Mouse (Mus musculus) liver, embryonic 13.5 days (tissue): ENCODE data around the gene Ggt7. TPM values are rescaled to one million over a fixed set of nuclear protein-coding genes. Genes with fewer than 3 reads are reported as not detected.

ENCODE experiments used
- ATAC-seq: fragments of 200-750 bp; cut with Nextera tagmentation; 2 replicates; pipeline ENCODE4 v1.8.0; 2017; ENCODE audit warnings: low read depth, mild to moderate bottlenecking, moderate number of reproducible peaks, moderate library complexity
- DNase-seq: peaks from one replicate; pipeline ENCODE4 v3.0.0; 2022
- H3K27ac ChIP-seq: fragments of 300-500 bp; sonication (generic); 2 replicates; pipeline ENCODE4 v1.5.1; 2015; ENCODE audit warnings: moderate library complexity, mild to moderate bottlenecking, inconsistent platforms
- H3K27me3 ChIP-seq: fragments of 300-500 bp; sonication (generic); 2 replicates; pipeline ENCODE4 v1.6.1; 2015; ENCODE audit warnings: mild to moderate bottlenecking, inconsistent platforms
- H3K36me3 ChIP-seq: fragments of 300-500 bp; sonication (generic); 2 replicates; pipeline ENCODE4 v1.6.1; 2015; ENCODE audit warnings: mild to moderate bottlenecking, inconsistent platforms
- H3K4me1 ChIP-seq: fragments of 300-500 bp; sonication (generic); replicated peaks from 2 replicates; pipeline ENCODE4 v1.6.1; 2015; ENCODE audit warnings: inconsistent platforms
- H3K4me2 ChIP-seq: fragments of 300-500 bp; sonication (generic); 2 replicates; pipeline ENCODE4 v1.6.1; 2015; ENCODE audit warnings: inconsistent platforms, mild to moderate bottlenecking, moderate library complexity
- H3K4me3 ChIP-seq: fragments of 300-500 bp; sonication (generic); replicated peaks from 2 replicates; pipeline ENCODE4 v1.5.1; 2015; ENCODE audit warnings: mild to moderate bottlenecking, inconsistent platforms
- H3K9ac ChIP-seq: fragments of 300-500 bp; sonication (generic); 2 replicates; pipeline ENCODE4 v1.6.1; 2015; ENCODE audit warnings: mild to moderate bottlenecking, inconsistent platforms
- H3K9me3 ChIP-seq: fragments of 300-500 bp; sonication (generic); replicated peaks from 2 replicates; pipeline ENCODE4 v1.6.1; 2016; ENCODE audit warnings: inconsistent platforms
- WGBS: fragments of 180-500 bp; shearing (Covaris S2); methylation state at CpG from one replicate; pipeline ENCODE4 v1.1.7; 2015; ENCODE audit not compliant: insufficient replicate concordance; 5-methylcytosine and 5-hydroxymethylcytosine counted together
- polyA plus RNA-seq: library from polyadenylated mRNA; unstranded; fragments of >200 nt; fragmentation: Nextera tagmentation; extraction: Ambion mirVana; gene quantifications from 2 replicates; pipeline ENCODE4 v1.2.1, GENCODE M21; 2015

Ggt7 gene
- polyA plus RNA-seq, 1 experiment from 2014 or later = 0.31 TPM

GRCm38 (mm10) chr2:155537761-155538462 lies 19.9 kb upstream of the Ggt7 start:
- Histone ChIP-seq H3K9ac (no peak overlapping the region), H3K4me2 (peak overlapping the region; percentile 32; the same call in 1 of the 2 replicates), H3K27ac (peak overlapping the region; percentile 43), H3K27me3 (no peaks in the 10 kb centered on the region), H3K9me3 (no peaks in the 10 kb centered on the region), H3K36me3 (no peaks in the 10 kb centered on the region), H3K4me3 (no peak overlapping the region), H3K4me1 (peaks cover 16% of the 10 kb centered on the region)
- DNase-seq = no peak
- ATAC-seq = no peak; the same call in 1 of the 2 replicates
- WGBS = 65% methylated on average over 5 of the region's 5 CpGs

- no peak overlapping the region for H3K9ac ChIP-seq
- no peak overlapping the region for H3K4me2 ChIP-seq
- H3K27me3 ChIP-seq = no peaks in the 10 kb centered on the region
- no peaks in the 10 kb centered on the region for H3K9me3 ChIP-seq
- H3K4me3 ChIP-seq = no peak overlapping the region
- peaks cover 16% of the 10 kb centered on the region for H3K4me1 ChIP-seq
- H3K27ac ChIP-seq = no peak overlapping the region
- ATAC-seq = no peak
- DNase-seq = no peak
- no peaks in the 10 kb centered on the region for H3K36me3 ChIP-seq
Measured at GRCm38 (mm10) chr2:155536292-155536691, 18.3 kb upstream of the Ggt7 start.

DNA sequence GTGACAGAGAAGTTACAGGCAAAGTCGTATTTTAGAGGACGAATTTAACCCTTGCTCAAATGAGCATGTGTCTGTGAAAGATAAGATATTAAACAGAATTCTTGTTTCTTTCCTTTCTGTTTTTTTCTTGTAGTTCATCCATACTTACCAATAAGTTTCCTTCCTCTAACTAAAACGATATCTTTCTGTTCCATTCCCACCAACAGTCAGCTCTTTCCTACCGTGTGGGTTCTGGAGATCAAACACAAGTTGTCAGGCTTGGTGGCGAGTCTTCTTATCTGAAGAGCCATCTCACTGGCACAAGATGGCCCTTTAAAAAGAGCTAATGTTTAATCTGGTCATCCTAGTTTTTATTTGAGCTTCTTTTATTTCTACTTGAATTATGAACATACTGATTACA lies 9.3 kb upstream of the Ggt7 start:
- Histone ChIP-seq H3K36me3 (no peaks in the 10 kb centered on the region), H3K4me2 (no peak overlapping the region), H3K4me1 (peaks cover 34% of the 10 kb centered on the region), H3K4me3 (no peak overlapping the region), H3K27ac (peak overlapping the region; percentile 11; the same call in 1 of the 2 replicates), H3K9me3 (no peaks in the 10 kb centered on the region), H3K27me3 (no peaks in the 10 kb centered on the region), H3K9ac (no peak overlapping the region)
- 8% methylated on average over 5 of the region's 5 CpGs for WGBS
- DNase-seq (peak; percentile 25), ATAC-seq (peak; percentile 43; the same call in 1 of the 2 replicates)

DNA sequence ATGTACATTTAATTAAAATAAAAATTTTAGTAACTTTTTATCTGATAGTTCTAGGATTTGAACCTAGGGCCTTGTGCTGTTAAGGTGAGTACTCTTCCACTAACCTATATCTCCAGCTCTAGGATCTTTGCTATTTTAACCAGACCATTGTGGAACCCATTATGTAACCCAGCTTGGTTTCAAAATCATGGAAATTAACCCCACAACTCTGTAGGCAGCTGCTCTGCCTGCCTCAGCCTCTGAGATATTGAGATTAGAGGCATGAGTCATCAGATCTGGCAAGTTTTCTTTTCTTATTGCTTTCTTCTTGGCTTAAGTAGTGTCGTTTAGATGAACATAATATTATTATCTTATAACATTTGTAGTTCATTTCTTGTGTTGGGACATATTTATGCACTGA lies 6.3 kb upstream of the Ggt7 start:
- peaks cover 40% of the 10 kb centered on the region for H3K4me1 ChIP-seq
- no peaks in the 10 kb centered on the region for H3K9me3 ChIP-seq
- no peaks in the 10 kb centered on the region for H3K27me3 ChIP-seq
- H3K4me3 ChIP-seq = no peak overlapping the region
- H3K27ac ChIP-seq = no peak overlapping the region
- H3K9ac ChIP-seq = no peak overlapping the region
- no peaks in the 10 kb centered on the region for H3K36me3 ChIP-seq
- DNase-seq (no peak), ATAC-seq (no peak)
- 14% methylated on average over 1 of the region's 1 CpGs for WGBS
- H3K4me2 ChIP-seq = no peak overlapping the region

- WGBS = 15% methylated on average over 5 of the region's 5 CpGs
- Histone ChIP-seq H3K4me3 (no peak overlapping the region), H3K9me3 (no peaks in the 10 kb centered on the region), H3K9ac (no peak overlapping the region), H3K27ac (0 out of 2 replicates have a peak overlapping the region, but pooled peaks have one; percentile 1), H3K36me3 (no peaks in the 10 kb centered on the region), H3K4me1 (peaks cover 45% of the 10 kb centered on the region), H3K27me3 (no peaks in the 10 kb centered on the region), H3K4me2 (no peak overlapping the region)
- ATAC-seq (no peak), DNase-seq (no peak)
Measured at GRCm38 (mm10) chr2:155523706-155524105, 5.7 kb upstream of the Ggt7 start.

- ATAC-seq (no peak), DNase-seq (no peak)
Measured at GRCm38 (mm10) chr2:155518531-155519270, 664 bp upstream of the Ggt7 start.

DNA sequence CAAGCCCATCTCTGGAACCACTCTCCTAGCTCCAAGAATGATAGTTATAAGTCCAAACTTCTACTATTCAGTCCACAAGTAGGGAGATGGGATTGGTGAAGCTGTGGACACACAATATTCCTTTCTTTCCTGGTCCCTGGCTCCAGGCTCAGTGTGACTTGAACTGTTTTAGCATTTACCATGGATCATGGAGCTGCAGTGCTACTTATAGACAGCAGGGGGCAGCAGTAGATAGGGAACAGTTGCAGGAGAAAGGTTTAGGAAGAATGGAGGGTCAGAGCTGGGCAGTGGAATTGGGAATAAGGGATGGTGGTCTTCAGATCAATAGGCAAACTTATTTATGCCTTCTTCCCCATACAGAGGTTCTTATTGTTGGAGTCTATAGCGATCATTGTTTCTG lies 2.1 kb downstream of the Ggt7 start:
- Histone ChIP-seq H3K4me2 (no peak overlapping the region), H3K9ac (no peak overlapping the region), H3K9me3 (no peaks in the 10 kb centered on the region), H3K4me1 (peaks cover 32% of the 10 kb centered on the region), H3K36me3 (no peaks in the 10 kb centered on the region), H3K4me3 (no peak overlapping the region), H3K27ac (no peak overlapping the region), H3K27me3 (peaks cover 33% of the 10 kb centered on the region)
- ATAC-seq (no peak), DNase-seq (no peak)
- WGBS = 0% methylated on average over 1 of the region's 1 CpGs

More at GRCm38 (mm10) chr2:155518531-155519270, 664 bp upstream of the Ggt7 start:
- Histone ChIP-seq H3K9ac (peak overlapping the region; percentile 86), H3K4me3 (peak overlapping the region; percentile 79), H3K4me2 (peak overlapping the region; percentile 89), H3K36me3 (no peaks in the 10 kb centered on the region), H3K4me1 (peaks cover 38% of the 10 kb centered on the region), H3K27ac (peak overlapping the region; percentile 74), H3K9me3 (no peaks in the 10 kb centered on the region), H3K27me3 (peaks cover 18% of the 10 kb centered on the region)
- WGBS = 21% methylated on average over 18 of the region's 18 CpGs

GRCm38 (mm10) chr2:155514666-155515065 lies 3.4 kb downstream of the Ggt7 start:
- ATAC-seq (no peak), DNase-seq (no peak)
- no peak overlapping the region for H3K27ac ChIP-seq
- no peaks in the 10 kb centered on the region for H3K36me3 ChIP-seq
- H3K4me2 ChIP-seq = peak overlapping the region; percentile 52
- H3K4me1 ChIP-seq = peaks cover 28% of the 10 kb centered on the region
- H3K9me3 ChIP-seq = no peaks in the 10 kb centered on the region
- H3K27me3 ChIP-seq = peaks cover 33% of the 10 kb centered on the region
- peak overlapping the region; percentile 29 for H3K4me3 ChIP-seq
- no peak overlapping the region for H3K9ac ChIP-seq
- 4% methylated on average over 23 of the region's 23 CpGs for WGBS

DNA sequence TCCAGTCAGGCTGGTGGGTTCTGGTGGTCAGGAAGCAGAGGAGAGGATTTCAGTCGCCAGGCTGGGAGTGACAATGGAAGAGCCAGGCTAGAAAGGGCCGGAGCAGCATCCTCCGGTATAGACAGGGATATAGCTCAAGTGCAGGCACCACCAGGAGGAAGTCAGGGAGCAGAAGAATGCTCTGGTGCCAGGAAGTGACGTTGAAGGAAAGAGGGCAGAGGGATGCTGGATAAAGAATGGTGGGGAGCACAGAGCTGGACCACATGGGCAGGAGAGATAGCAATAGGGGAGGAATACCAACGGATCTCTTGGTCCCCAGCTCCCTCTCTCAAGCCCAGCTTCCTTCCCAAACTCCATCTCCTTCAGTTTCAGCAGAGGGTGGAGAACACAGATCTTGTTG lies 4.5 kb downstream of the Ggt7 start:
- Histone ChIP-seq H3K27ac (no peak overlapping the region), H3K4me2 (no peak overlapping the region), H3K9ac (no peak overlapping the region), H3K4me3 (no peak overlapping the region), H3K36me3 (no peaks in the 10 kb centered on the region), H3K27me3 (peaks cover 33% of the 10 kb centered on the region), H3K4me1 (peaks cover 20% of the 10 kb centered on the region), H3K9me3 (no peaks in the 10 kb centered on the region)
- 39% methylated on average over 5 of the region's 5 CpGs for WGBS
- DNase-seq = no peak
- no peak for ATAC-seq

- DNase-seq (peak; percentile 37), ATAC-seq (peak; percentile 32; the same call in 1 of the 2 replicates)
- Histone ChIP-seq H3K4me2 (no peak overlapping the region), H3K9me3 (no peaks in the 10 kb centered on the region), H3K4me3 (no peak overlapping the region), H3K27me3 (peaks cover 33% of the 10 kb centered on the region), H3K36me3 (no peaks in the 10 kb centered on the region), H3K4me1 (peaks cover 17% of the 10 kb centered on the region), H3K9ac (no peak overlapping the region), H3K27ac (no peak overlapping the region)
- 50% methylated on average over 4 of the region's 4 CpGs for WGBS
Measured at GRCm38 (mm10) chr2:155512479-155512878, 5.6 kb downstream of the Ggt7 start.

DNA sequence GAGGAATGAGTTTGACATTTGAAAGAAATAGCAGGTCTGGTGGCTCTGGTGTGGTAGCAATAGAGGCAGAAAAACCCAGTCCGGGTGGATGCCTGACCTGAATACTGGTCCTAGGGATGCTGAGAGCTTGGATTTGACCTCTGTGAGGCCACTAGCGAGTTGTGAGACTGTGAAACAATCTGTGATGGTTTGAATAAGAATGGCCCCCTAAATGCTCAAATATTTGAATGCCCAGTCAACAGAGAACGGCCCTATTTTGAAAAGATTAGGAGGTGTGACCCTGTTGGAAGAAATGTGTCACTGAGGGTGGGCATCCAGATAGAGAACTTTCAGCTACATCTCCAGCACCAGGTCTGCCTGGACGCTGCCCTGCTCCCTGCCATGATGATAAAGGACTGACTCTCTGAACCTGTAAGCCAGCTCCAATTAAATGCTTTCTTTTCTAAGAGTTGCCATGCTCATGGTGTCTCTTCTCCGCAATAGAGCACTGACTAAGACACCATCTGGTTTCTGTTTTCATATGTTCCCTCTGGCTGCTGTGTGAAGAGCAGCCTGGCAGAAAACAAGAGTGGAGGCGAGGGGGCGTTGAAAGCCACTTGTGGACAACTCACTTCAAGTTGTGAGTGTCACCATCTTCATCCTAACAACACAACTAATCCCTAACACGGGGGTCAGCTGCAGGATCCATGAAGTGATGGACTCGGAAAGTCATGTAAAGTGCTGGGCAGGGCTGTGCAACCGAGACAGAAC lies 10.1 kb downstream of the Ggt7 start:
- no peak for DNase-seq
- 71% methylated on average over 10 of the region's 10 CpGs for WGBS
- Histone ChIP-seq H3K9ac (no peak overlapping the region), H3K4me3 (no peak overlapping the region), H3K9me3 (no peaks in the 10 kb centered on the region), H3K27ac (no peak overlapping the region), H3K36me3 (no peaks in the 10 kb centered on the region), H3K27me3 (peaks cover 6% of the 10 kb centered on the region), H3K4me1 (no peaks in the 10 kb centered on the region), H3K4me2 (no peak overlapping the region)
- no peak for ATAC-seq
